Mouse (Mus musculus) mouse embryonic stem cell (cell line): ENCODE data around the gene Pcca.

ENCODE experiments used
- in situ Hi-C, 2 experiments: fragments of 300-500 bp; cut with MboI; formaldehyde crosslinking; loops; 1 replicate in 1 of 2; 3 replicates in 1 of 2; pipeline ENCODE4 v1.14.3; 2019 to 2020; ENCODE audit warnings: low sequenced_read_pairs in 2 of 2, low pct_unique_long_range_greater_than_20kb in 1 of 2, mixed read lengths in 1 of 2; ENCODE audit not compliant: unreplicated experiment in 1 of 2

The Pcca gene

DNA sequence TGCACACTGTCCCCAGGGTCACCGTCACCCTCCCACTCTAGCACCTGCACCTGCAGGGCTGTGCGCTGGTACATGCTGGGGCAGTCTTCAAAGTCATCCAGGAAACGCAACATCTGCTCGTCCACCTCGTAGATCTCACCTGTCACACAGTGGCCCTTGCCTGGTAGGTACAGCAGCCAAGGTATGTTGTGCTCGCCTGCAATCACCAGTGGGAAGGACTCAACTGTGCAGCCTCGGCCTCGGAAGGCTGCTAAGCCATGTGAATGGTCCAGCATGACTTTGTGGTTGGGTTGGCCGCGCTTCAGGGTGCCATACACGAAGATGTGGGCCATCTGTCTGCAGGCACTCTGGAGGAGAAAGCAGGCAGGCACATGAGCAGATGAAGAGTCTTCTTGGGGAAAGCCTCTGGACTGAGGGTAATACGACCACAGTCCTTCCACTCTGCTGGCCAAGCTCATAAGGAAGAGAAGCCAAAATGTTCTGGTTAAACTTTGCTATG is 357.4 kb downstream of the Pcca start:
- in situ Hi-C loops = loop anchor here (25.0 kb wide), 4 partner anchors 654 to 1029 kb away; no protein-coding TSS in a partner anchor

DNA sequence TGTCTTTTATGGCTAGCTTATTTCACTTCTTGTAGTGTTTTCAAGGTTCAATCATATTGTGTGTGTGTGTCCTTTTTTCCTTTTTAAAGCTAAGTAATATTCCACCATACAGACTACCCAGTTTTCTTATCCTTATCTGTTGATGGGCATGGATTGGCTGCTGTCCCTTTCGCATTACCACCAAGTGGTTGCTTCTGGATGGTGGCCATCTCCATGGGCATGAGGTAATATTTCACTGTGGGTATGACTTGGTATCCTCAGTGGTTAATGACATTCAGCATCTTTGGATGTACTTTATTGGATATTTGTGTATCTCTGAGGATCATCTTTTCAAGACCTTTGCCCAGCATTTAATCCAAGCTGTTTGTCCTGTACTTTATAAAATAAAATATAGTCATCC is 362.0 kb downstream of the Pcca start:
- in situ Hi-C loops = loop anchor here (25.0 kb wide), 4 partner anchors 659 to 1034 kb away; no protein-coding TSS in a partner anchor

DNA sequence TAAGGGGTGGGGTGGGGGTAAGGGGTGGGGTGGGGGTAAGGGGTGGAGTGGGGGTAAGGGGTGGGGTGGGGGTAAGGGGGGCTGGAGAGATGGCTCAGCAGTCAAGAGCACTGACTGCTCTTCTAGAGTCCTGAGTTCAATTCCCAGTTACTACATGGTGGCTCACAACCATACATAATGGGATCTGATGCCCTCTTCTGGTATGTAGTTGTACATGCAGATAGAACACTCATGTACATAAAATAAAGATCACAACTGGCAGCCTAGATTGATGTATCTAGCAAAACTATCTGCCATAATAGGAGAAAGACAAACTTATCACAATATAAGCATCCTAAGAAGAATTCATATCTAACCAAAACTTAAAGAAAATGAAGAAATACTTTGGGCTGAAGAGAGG is 364.4 kb downstream of the Pcca start:
- in situ Hi-C loops = loop anchor here (25.0 kb wide), 4 partner anchors 661 to 1036 kb away; no protein-coding TSS in a partner anchor

DNA sequence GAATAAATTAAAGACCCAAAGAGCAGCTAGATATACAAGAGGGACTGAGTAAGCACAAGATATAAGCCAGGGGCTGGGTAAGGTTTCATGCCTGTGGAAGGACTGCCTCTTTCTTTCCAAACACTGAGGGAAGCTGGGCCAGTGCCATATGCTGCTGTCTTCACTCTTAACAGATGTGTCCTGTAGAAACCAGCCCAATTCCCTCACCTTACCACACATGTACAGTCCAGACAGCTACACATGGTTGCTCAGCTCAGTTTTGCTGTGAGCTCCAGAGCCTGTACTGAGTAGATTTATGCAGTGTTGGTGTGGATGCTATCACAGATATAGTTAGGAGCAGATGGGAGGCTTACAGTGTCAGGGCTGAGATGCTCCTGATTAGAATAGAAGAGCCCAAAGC is 366.6 kb downstream of the Pcca start:
- in situ Hi-C loops = no loop called here

DNA sequence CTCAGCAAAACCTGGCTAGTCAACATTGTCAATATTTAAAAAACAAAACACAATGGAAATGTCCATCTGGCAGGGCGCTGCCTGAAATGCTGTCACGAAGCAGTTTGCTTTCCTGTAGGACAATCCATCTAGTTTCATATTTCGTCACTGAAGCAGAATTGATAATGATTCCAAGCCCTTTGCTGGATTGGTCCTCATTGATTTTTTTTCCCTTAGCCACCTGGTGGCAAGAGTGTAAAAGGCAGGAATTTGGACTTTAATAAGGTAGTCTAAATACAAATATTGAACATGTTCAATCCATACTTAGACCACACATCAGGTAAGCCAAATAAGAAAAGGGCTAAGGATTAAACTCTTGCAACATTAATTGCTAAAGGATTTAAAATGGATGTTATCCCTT is 367.1 kb downstream of the Pcca start:
- in situ Hi-C loops = no loop called here

DNA sequence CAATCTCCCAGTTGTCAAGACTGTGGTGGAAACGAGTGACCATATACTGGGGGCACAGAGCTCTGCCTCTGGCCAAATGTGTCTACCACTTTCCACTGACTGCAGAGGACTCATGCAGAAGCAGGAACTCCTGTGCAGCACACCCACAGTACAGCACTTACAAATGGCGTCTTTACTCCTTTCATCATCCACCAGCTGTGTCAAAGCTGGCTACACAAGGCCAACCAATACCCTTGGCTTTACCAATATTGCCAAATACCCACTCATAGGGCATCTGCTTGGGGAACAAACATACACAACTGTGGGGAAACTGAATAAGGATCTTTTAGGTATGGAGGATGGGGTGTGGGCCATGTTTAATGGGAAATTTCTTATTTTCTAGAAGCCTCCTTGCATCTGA is 367.6 kb downstream of the Pcca start:
- in situ Hi-C loops = no loop called here

DNA sequence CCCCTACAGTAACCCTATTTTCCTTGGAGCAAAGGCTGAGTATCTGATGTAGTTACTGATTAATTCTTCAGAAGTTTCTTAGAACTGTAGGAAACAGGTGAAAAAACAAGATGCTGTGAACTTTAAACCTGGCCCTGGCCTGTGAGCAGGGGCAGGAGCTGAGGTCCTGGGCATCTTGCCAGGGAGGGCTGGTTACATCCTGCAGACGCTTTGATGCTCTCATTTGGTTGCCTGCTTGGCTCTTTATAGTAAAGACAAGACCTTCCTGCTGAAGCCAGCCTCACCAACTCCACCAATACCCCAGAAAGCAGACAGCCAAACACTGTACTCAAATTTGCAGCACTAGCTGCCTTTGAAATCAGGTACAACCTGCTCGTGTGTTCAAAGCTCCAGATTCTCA is 368.0 kb downstream of the Pcca start:
- in situ Hi-C loops = no loop called here

DNA sequence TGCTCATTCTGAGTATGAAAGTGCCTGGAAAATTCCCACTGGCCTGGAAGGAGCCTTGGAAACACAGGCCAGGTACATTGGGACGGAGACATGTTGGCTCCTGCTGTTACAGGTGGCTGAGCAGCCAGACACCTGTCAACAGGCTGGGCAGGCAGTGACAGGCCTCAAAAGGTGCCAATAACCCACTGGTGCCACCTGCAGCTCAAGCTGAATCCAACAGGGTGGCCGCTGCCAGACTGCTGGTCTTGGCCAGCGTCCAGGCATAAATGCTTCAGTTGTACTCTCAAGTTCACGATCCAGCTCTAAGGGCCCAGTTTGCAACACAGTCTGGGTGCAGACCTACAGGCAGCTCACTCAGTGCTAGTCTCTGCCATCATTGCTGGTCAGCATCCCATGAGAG is 368.8 kb downstream of the Pcca start:
- in situ Hi-C loops = no loop called here

DNA sequence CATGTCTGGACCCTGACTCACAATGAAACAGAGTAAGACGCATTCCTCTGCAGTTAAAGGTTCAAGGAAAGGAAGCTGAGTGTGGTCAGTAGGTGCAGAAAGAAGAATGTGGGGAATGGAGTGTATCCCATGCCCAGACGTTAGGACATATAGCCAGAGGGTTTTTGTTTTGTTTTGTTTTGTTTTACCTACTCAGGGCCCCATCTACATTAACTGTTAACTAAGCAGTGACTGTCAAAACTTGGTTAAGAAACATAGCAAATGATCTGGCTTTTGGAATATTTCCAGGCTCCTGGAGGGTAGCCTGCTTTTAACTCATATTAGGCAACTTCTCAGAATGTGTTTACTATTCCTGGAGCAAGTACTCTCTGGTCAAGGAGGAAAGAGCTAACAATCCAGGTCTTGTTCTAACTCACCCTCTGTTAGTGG is 369.8 kb downstream of the Pcca start:
- in situ Hi-C loops = no loop called here

DNA sequence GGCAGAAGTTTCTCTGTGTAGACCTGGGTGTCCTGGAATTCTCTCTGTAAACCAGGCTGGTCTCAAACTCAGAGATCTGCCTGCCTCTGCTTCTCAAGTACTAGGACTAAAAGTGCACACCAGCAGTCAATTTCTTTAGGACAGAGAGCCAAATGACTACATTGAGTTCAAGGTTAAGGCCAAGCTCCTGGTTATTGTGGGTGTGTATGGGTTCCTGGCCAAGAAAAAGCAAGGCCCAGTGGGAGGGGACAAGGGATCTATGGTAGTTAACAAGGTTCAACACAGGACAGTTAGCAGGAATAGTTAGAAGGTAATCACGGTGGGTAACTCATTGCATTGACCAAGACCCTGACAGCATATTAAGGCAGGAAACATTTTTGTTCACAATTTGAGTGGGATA is 370.9 kb downstream of the Pcca start:
- in situ Hi-C loops = no loop called here

DNA sequence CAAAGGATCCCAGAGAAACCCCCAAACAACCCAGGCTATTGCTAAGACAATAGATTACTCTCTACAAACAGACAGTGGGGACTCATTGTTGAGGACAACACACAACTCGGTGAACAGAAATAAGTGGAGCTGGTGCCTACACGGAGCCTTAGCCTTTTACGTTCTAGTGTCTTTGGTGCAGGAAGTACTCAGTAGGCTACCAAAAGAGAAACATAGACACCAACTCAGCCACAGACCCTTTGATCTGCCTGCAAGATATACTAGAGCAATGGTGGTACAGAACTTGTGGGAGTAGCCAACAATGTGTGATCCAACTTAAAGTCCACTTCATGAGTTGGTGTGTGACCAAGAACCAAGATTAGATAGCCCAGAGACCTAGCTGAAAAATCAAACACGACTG is 374.0 kb downstream of the Pcca start:
- in situ Hi-C loops = no loop called here

DNA sequence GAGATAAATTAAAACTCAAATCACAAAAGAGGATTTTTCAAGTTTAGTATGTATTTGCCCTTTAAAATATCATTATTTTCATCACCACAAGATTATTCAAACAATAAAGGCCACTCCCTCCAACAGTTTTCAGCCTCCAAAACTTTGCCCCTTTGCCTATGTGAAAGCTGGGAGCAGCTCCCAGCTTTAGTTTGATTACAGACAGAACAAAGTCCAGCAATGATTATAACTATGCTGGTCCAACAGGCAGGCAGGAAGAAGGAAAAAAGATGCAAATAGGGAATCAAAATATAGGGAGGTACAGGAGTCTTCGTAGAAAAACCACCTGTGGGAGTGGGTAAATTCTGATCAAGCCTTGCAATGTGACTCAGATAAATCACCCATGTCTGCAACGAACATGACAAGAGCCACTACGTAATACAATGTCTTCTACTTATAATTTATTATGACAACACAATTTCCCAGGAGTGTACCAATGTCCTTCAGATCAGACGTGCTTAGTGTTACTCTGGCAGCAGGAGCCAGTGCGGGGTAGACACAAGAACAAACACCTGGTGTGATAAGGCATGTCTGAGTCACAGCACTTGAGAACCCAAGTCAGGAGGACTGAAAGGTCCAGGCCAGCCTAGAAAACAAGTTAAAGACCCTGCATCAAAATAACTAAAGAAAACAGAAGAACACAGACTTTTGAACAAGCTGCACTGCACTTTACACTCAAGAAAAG is 375.4 kb downstream of the Pcca start:
- in situ Hi-C loops = no loop called here

DNA sequence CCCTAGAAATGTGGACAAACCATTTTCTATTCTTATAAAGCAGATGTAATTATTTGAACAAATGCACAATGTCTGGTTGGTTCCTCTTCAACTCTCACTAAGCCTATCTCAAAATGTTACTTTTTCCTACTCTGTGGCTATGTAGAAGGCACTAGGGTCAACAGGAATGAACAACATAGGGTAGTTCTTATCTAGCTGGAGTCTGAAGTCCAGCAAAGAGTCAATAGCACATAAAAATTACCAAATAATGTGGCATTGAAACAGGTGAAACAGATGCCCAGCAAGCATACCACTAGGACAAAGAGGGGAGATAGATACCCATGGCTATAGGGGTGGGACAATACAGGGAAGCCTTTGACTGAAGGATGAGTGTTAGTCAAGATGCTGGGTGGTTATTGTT is 377.1 kb downstream of the Pcca start:
- in situ Hi-C loops = no loop called here

DNA sequence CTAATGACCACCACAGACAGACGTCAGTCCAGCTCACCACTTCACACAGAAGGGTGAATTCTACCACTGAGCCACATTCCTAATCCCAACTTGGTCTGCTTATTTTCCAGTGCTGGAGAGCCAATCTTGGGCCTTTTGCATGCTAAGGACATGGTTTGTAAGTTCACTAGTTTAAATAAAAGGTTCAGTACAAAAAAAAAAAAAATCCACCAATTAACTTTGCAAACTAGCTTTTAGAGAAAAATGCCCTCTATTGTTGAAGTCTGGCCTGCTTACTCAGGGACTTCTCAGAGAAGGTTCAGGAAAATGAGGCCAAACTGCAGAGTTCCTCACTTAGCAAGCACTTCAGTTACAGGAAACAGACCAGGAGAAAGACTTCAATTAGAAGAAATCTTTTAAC is 378.0 kb downstream of the Pcca start:
- in situ Hi-C loops = no loop called here

DNA sequence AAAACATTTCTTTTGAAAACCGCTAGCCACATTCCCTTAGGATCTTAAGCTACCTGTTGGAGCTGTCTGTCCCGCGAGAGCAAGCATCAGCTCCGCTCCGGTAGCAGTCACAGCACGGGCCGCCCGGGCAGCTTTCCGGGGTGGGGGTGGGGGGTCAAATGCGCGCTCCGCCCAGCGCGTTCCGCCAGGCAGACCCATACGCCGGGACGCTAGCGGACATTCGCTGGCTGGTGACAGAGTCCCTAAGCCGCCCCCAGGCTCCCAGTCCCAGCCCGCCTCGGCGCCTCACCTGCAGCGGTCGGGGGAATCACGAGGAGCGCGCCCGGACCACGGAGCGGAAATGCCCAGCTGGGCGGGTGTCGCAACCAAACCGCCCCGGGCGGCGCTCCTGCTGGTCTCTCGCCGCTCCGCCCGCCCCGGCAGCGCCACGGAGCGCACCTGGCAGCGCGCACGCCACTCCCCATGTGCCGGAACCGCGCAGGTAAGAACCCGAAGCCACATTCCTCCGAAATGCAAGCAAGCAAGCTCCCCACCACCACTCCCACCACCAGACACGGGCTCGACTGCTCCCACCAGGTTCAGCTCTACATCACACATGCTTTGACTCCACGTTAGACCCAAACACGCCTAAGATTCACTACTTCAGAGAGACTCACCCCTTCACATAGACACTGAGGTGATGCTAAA is 378.8 kb downstream of the Pcca start:
- in situ Hi-C loops = no loop called here

DNA sequence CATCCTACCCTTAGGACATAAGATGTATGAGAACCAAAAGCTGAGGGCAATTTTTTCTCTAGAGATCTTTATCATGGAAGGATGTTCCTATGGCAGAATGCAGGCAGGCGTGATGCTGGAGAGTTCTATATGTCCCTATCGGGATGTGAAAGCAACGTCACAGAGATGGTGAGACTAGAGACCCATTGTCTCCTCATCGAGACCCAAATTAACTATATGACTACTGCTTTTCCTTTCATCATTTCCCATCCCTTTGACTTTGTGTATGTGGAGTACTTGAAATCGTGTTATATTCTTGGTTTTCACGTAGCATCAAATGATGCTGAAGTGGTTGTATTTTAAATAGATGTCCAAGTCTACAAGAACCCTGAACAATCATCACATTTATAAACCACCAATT is 379.5 kb downstream of the Pcca start, which contains the start of gene Ggact:
Ggact (minus strand) TSS at position 101 of the 400 bp plus-strand sequence.
- in situ Hi-C loops = no loop called here

DNA sequence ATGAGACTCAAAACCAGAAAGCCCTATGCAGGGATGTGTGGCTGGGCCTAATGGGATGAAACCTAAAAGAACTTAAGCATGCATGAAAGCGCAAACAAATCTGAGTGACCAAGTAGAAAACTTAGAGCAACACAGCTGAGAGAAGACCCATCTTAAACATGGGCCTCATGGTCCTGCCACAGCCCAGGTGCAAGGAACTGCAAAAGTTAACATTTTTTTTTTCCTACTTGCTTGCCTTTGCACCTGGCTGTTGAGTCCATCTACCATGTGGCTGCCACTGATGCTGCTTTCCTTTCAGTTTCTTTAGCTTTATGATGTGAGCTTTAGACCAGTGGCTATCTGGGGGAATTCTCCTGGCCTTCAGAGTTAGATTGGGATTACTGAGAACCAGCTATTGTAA is 383.6 kb downstream of the Pcca start:
- in situ Hi-C loops = no loop called here

DNA sequence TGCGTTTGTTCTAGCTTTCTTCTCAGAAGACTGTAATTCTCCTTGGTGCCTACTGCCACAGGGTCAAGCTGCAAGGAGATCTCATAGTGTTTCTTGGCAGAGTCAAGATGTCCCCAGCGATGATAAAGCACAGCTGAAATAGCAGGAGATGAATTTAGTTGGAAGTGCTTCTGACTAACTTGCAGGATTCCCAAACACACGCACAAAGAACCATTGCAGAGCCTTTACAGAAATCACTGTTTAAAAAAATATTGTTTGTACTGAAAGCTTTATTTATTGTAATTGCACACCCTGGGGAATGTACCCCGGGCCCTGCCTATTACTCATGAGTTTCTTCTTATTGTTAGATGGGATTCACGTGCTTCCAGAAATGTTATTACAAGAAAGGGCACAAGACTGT is 385.9 kb downstream of the Pcca start:
- in situ Hi-C loops = no loop called here

DNA sequence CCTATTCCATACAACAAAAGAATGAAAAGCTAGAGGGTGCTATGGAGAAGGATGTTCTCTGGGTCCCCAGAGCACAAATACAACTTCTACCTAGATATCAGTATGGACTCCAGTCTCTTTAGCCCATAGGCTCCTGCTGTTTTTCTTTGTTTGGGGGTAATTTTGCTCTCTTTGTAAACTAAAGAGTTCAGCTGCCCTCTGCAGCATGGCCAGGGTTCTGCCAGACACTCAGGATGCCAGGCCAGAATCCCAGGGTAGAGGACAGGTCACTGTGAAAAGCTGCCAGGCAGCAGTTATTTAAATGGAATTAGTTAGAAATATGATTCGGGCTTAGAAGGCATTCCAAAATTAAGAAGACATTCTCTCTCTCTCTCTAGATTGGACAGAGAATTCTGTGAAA is 402.3 kb downstream of the Pcca start:
- in situ Hi-C loops = no loop called here
